Mouse (Mus musculus) spleen, adult 10 weeks (tissue): ENCODE results near the gene Gm45717. TPM values are rescaled to one million over a fixed set of nuclear protein-coding genes. Genes with fewer than 3 reads are reported as not detected.

ENCODE experiments used
- polyA plus RNA-seq: library from polyadenylated mRNA; stranded (reverse); fragments of 350-450 nt; fragmentation: Illumina TruSeq; extraction: RNeasy Lipid Tissue Mini Kit (QIAGEN cat#74804); gene quantifications from one replicate; pipeline ENCODE4 v1.2.3, GENCODE M21; 2015; ENCODE audit warnings: low replicate concordance; ENCODE audit not compliant: insufficient read depth

Gene Gm45717
- polyA plus RNA-seq, result not detected

DNA sequence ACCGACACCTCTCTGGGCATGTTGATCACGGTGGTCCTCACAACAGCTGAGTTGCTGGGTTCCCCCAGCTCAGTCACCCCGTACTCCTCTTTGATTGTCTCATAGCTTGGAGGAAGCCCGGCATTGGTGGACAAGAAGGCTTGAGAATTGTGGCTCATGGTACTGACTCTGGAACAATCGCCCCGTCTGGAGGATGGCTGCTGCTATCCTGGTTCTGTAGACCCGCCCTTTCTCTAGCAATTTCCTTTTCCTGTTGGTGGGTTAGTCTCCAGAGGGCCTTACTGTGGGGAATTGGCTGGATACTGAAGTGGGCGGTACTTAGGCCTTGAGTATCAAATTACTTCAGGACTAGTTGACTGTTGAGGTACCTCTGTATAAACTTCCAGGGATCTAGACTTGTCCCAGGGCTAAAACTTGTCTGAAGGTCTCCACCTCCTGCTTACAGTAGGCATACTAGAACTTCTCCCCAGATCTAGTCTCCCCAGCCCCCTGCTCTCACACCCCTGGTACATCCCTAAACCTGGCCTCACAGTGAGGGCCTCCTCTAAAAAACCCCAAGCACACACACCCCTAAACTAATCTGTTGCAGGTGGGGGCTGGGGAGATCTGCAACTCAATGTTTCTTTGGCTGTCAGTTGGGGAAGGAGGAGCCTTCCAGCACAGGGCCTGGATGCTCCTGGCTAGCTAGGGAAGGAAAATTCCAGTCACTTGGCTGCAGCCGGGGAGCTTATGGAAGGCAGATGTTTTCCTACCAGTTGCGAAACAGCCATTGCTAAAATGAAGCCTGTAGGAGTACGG is at the start of gene Gm45717, which contains the start of gene Ifitm2:
Gm45717 (minus strand) TSS at position 180 of the 798 bp plus-strand sequence.
Ifitm2 (minus strand) TSS at position 230 of the 798 bp plus-strand sequence.

DNA sequence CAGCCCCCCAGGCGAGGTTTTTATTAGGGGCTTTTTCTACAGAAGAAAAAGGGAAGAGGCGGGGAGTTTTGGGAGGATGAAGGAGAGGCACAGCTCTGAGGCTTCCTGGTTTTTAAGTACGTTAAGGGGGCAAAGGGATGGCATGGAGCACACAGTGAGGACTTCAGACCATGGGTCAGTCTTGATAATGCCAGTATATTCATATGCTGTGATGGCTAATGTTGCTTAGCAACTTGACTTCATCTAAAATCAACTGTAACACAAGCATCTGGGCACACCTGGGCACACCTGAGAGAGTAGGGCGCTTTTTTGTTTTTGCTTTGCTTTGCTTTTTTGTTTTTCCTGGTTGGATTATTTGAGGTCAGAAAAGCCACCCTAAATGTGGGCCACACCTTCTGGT is 11.2 kb upstream of the Gm45717 start, which contains the start of gene Ifitm1:
Ifitm1 (plus strand) TSS at position 301 of the 400 bp plus-strand sequence.

DNA sequence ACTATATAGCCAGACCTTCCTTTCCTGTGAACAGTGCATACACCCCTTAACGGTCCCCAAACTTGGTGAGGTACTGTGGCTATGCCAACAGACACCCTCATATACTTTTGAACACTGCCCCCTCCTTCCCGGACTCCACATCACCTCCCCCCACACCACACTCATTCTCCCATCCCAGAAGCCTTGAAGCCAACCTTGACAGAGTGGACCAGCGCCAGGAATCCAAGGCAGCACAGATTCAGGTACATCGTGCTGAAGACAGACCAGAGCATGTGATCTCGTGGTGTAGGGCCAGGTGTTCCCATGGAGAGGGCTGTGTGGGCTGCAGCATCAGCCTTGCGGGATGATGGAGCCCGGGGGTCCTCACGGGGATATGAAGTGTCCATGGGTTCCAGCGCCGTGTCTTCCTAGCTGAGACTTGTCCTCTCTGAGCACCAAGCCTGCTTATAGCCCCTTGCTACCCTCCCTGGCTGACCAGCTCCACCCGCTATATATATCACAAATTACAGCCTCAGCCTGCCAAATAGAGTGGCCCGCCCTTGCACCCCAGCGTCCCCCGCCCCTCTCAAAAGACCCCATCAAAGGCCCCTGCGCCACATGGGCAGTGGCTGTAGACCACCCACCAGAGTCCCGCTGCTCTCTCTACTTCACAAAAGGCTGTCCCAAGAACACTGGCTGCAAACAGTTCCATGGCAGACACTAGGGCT is 5.8 kb downstream of the Gm45717 start, which contains the start of gene Ifitm5:
Ifitm5 (minus strand) TSS at position 468 of the 707 bp plus-strand sequence.

DNA sequence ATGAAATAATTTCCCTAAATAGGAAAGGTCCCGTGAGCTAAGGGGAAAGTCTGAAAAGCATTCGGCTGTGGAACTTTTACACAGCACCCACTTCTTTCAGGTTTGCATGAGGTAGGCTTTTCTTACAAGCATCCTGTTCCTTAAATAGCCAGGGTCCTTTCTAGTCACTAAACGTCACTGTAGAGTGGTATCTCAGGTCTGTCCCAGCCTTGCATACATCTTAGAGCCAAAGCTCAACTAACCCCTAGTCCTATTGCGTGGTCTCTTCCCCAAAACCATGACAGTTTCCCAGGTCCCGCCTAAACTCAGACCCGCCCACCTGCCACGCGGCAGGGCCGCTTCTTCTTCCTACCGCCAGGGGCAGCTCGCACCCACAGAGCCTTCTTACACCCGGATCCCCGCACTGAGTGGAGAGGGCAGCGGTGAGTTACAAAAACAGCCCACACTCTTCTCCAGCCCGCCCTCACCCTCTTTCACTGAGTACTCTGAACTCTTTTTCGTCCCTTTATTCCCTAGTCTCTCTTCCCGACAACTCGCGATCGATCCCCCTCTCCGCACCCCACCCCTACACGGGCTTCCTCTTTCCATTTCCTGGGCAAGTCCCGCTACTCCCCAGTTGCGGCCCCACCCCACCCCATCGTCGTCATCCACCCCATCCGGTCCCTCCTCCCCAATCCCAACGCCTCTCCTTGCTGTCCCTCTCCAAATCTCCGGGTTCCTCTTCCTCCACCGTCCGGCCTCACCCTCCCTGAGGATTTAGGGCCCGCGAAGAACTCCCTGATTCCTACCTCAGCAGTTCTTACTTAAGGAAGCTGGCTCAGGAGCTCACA is 14.3 kb downstream of the Gm45717 start, which contains the start of gene Pgghg:
Pgghg (plus strand) TSS at position 170 of the 830 bp plus-strand sequence.

DNA sequence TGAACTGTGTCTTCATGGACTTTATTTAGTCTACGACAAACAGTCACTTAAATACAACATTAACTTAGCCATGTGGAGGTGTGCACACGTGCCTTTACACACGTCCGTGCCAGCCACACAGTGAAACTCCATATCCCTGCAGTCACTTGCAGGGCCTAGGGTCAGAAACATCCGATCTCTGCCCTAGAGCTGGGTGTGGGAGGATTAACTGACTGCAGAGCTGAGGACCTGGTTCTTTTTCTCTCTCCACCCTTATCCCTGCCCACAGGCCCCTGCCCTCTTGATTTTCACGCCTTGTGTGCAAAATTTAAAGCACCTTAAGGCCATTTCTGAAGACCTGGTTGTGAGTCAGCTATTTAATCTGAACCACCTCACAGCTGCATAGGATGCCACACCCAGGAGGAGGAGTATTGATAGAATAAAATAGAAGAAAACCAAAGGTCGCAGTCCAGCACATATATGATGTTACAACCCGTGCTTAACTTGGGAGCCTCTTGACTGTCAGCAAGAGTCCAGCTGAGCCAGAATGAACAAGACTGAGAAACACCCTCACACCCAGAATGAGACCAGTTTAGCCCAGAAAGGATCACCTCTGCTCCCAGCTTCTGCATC is 35.2 kb downstream of the Gm45717 start, which contains the start of gene Nlrp6:
Nlrp6 (plus strand) TSS at position 485 of the 612 bp plus-strand sequence.

DNA sequence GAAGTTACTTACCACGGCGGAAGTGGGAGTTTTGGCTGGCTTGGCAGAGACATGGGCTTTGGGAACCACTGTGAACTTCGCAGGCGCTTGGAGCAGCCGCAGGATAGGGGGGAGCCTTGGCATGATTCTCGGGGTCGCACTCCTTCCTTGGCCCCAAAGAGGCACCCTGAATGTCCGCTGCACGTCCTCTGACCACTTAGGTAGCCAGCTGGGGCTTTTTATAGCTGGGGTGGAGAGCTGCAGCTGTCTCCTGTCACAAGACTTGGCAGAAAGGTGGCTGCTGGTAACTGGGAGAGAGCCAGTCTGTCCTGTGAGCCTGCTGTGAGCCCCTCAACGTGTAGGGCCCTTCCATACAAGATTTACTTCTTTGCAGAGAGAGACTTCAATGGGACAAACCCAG is 55.5 kb downstream of the Gm45717 start, which contains the start of gene Cox8b:
Cox8b (minus strand) TSS at position 227 of the 400 bp plus-strand sequence.

Other genes with a start within 250 kb of the Gm45717 start
- gene Cyp2e1, start 192.2 kb downstream of the Gm45717 start, polyA plus RNA-seq, result 5.1 TPM
- gene Syce1, start 168.1 kb downstream of the Gm45717 start, polyA plus RNA-seq, result 0.75 TPM
- not detected for gene Zfp941, start 133.8 kb downstream of the Gm45717 start, polyA plus RNA-seq
- not detected for gene Urah, start 120.9 kb downstream of the Gm45717 start, polyA plus RNA-seq
- gene Scgb1c1, start 110.4 kb downstream of the Gm45717 start, polyA plus RNA-seq, result not detected
- gene Odf3, start 108.1 kb downstream of the Gm45717 start, polyA plus RNA-seq, result not detected
- gene Gm45785, start 99.6 kb downstream of the Gm45717 start, polyA plus RNA-seq, result not detected
- gene Ric8a, start 99.0 kb downstream of the Gm45717 start, polyA plus RNA-seq, result 50.8 TPM
- 16.2 TPM for gene Bet1l, start 98.4 kb downstream of the Gm45717 start, polyA plus RNA-seq
- gene Psmd13, start 74.0 kb downstream of the Gm45717 start, polyA plus RNA-seq, result 119 TPM
- gene Sirt3, start 73.6 kb downstream of the Gm45717 start, polyA plus RNA-seq, result 10.2 TPM
- gene Cox8b, start 55.5 kb downstream of the Gm45717 start, polyA plus RNA-seq, result not detected
- 0.07 TPM for gene Nlrp6, start 35.0 kb downstream of the Gm45717 start, polyA plus RNA-seq
- 11.0 TPM for gene Pgghg, start 14.5 kb downstream of the Gm45717 start, polyA plus RNA-seq
- gene Ifitm5, start 5.6 kb downstream of the Gm45717 start, polyA plus RNA-seq, result 0.47 TPM
- gene Ifitm2, start 50 bp upstream of the Gm45717 start, polyA plus RNA-seq, result 142 TPM
- gene Ifitm1, start 11.3 kb upstream of the Gm45717 start, polyA plus RNA-seq, result 72.5 TPM
- 262 TPM for gene Ifitm3, start 54.8 kb upstream of the Gm45717 start, polyA plus RNA-seq
- gene Ifitm6, start 62.0 kb upstream of the Gm45717 start, polyA plus RNA-seq, result 60.0 TPM
- not detected for gene Gm17387, start 73.2 kb upstream of the Gm45717 start, polyA plus RNA-seq
- 0.21 TPM for gene B4galnt4, start 105.2 kb upstream of the Gm45717 start, polyA plus RNA-seq
- gene Pkp3, start 122.3 kb upstream of the Gm45717 start, polyA plus RNA-seq, result 14.6 TPM
- gene Sigirr, start 144.6 kb upstream of the Gm45717 start, polyA plus RNA-seq, result 22.3 TPM
- not detected for gene Ano9, start 161.9 kb upstream of the Gm45717 start, polyA plus RNA-seq
- gene Ptdss2, start 166.4 kb upstream of the Gm45717 start, polyA plus RNA-seq, result 20.3 TPM
- gene Rnh1, start 216.9 kb upstream of the Gm45717 start, polyA plus RNA-seq, result 38.6 TPM
- gene Hras, start 238.1 kb upstream of the Gm45717 start, polyA plus RNA-seq, result 16.9 TPM
- gene Lrrc56, start 238.2 kb upstream of the Gm45717 start, polyA plus RNA-seq, result 1.5 TPM